Mouse (Mus musculus) retina, embryonic 14.5 days (tissue): ENCODE measurements at regions not wholly inside any gene's neighbourhood (a gene's known extent, or its start where the extent isn't known, plus 50 kb on each side); places are given as distances from the start of the nearest gene placed in this dataset.

Experiments
- DNase-seq: peaks from one replicate; pipeline ENCODE4 v3.0.0-alpha.2; 2015; ENCODE audit warnings: low spot score

- no peak for DNase-seq
Observed at GRCm38 (mm10) chr9:56547291-56547977, 129.0 kb downstream of the Hmg20a start.

GRCm38 (mm10) chr9:56549774-56550173 lies 131.4 kb downstream of the Hmg20a start:
- no peak for DNase-seq

GRCm38 (mm10) chr9:56550178-56550577 lies 131.8 kb downstream of the Hmg20a start:
- no peak for DNase-seq

- DNase-seq, result no peak
Observed at GRCm38 (mm10) chr9:56551376-56552186, 133.2 kb downstream of the Hmg20a start.

GRCm38 (mm10) chr9:56552187-56552686 lies 133.8 kb downstream of the Hmg20a start:
- no peak for DNase-seq

GRCm38 (mm10) chr9:56552766-56553165 lies 134.4 kb downstream of the Hmg20a start:
- DNase-seq, result peak; percentile 86

GRCm38 (mm10) chr9:56553626-56554025 lies 135.2 kb downstream of the Hmg20a start:
- no peak for DNase-seq

GRCm38 (mm10) chr9:56554096-56554495 lies 135.7 kb downstream of the Hmg20a start:
- DNase-seq, result no peak

GRCm38 (mm10) chr9:56559618-56560144 lies 141.3 kb downstream of the Hmg20a start:
- no peak for DNase-seq

- no peak for DNase-seq
Observed at GRCm38 (mm10) chr9:56562440-56562839, 144.0 kb downstream of the Hmg20a start.

- no peak for DNase-seq
Observed at GRCm38 (mm10) chr9:56564048-56564737, 145.8 kb downstream of the Hmg20a start.
